ENCODE assay signal across 22 mouse cellular contexts in genomic region chr17:24062459-24063155, GRCm38 (mm10). TPM values are rescaled to one million over a fixed set of nuclear protein-coding genes. Genes with fewer than 3 reads are reported as not detected.
"Had no signal": no experiment of that assay in that cellular context is flagged by ENCODE, and none has a peak within 500 bp of the region (broad histone marks: within the 10 kb centered on the region; RNA-seq: fewer than 3 reads in every experiment).

No protein-coding gene starts in this region.

- H3K4me3 ChIP-seq: limb, embryonic 12.5 days; liver, embryonic 13.5 days; lung, embryonic 15.5 days; megakaryocyte, embryonic 14.5 days had no signal

- H3K4me2 ChIP-seq: limb, embryonic 12.5 days; liver, embryonic 13.5 days; lung, embryonic 15.5 days had no signal

- ATAC-seq: liver, postnatal 0 days had no signal

- H3K4me1 ChIP-seq: limb, embryonic 12.5 days; lung, embryonic 15.5 days had no signal

- H3K9ac ChIP-seq: limb, embryonic 12.5 days; liver, embryonic 13.5 days; liver, postnatal 0 days; lung, embryonic 15.5 days had no signal

- H3K27ac ChIP-seq: limb, embryonic 12.5 days; liver, embryonic 13.5 days; lung, embryonic 15.5 days; macrophage had no signal

- H3K9me3 ChIP-seq: limb, embryonic 12.5 days; liver, embryonic 13.5 days; lung, embryonic 15.5 days; megakaryocyte, embryonic 14.5 days had no signal

- H3K27me3 ChIP-seq: limb, embryonic 12.5 days; liver, embryonic 13.5 days; lung, embryonic 15.5 days; megakaryocyte, embryonic 14.5 days had no signal

- DNase-seq: kidney, adult 18-20 months; kidney, postnatal 10 days; kidney, postnatal 4 days; liver; liver, embryonic 13.5 days; liver, postnatal 0 days; lung, postnatal 14 days; midbrain, embryonic 14.5 days; retina, postnatal 1 day; right cerebral cortex, postnatal 4 days; spleen, adult 18-20 months; thymus, adult 2 months; thymus, postnatal 25 days had no signal

RNA-seq across cellular contexts. Expression of gene Prss27, which starts 24.7 kb away (rescaled TPM):
- total RNA-seq: layer of hippocampus, postnatal 25 days; left cerebral cortex, adult 8-10 months; left cerebral cortex, postnatal 36 days had no signal
- polyA plus RNA-seq: kidney, embryonic 14.5 days; limb, embryonic 12.5 days; liver, embryonic 13.5 days; liver, postnatal 0 days; macrophage; testis, adult 2 months had no signal
